Mouse (Mus musculus) lung, adult 18-20 months (tissue): Measurements from ENCODE around the gene Olfr1185-ps1.
"Not testable (repeated sequence)": the region's sequence is repeated elsewhere in the genome, so short reads cannot be mapped to it uniquely, and the experiment has no call there.

Experiments used
- DNase-seq, 2 experiments: peaks; one replicate each; pipeline ENCODE4 v3.0.0; 2022; ENCODE audit warnings: mixed read lengths in 2 of 2

The Olfr1185-ps1 gene

DNA sequence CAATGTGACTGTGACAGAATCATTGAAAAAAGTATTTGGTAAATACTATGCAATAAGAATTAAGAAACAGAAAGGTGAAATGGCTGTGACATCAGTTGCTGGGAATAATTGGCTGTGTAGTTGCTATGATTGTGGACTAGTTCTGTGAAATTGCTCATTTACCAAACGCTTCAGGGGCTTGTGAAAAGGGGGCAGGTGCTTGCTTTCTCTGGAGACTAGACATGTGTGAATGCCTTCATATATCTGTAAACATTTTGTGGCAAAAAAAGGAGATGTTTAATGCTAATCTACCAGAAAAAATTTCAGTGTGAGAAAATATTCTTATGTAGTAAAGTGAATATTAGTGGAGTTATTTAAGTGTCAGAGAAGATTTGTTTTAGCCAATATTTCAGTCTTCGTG is at the start of gene Olfr1185-ps1:
TSS of gene Olfr1185-ps1 (plus strand) at position 301 of the 400 bp plus-strand sequence.
- no peak for DNase-seq

DNA sequence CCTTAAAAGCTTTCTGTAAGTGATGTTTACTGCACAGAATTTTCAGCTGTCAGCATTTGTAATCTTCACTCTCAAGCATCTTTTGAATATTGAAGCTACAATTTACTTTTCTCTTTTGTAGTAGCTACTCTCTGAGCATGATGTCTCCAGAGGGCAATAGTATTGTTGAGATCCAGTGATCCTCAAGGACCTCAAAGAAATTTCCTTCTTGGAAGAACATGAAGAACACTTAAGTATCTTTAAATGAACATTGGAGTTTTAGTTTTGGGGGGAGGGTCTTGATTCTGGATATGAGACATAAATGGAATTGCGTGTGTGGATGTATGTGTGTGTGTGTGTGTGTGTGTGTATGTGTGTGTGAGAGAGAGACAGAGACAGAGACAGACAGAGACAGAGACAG is 44.1 kb upstream of the Olfr1185-ps1 start, which contains the start of gene Gm13757:
TSS of gene Gm13757 (minus strand) at position 101 of the 400 bp plus-strand sequence.
- no peak for DNase-seq

DNA sequence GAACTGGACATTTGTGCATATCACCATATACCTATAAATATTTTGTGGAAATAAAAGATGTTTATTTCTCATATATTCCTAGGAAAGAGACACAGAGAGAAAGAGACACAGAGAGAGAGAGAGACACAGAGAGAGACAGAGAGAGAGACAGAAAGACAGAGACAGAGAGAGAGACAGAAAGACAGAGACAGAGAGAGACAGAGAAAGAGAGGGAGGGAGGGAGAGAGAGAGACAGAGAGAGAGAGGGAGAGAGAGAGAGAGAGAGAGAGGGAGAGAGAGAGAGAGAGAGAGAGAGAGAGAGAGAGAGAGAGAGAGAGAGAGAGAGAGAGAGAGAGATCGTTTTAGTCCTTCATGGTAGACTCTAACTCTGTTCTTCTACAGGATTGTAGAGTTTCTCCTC is 38.6 kb upstream of the Olfr1185-ps1 start, which contains the start of gene Olfr1183:
TSS of gene Olfr1183 (plus strand) at position 301 of the 400 bp plus-strand sequence.
- not testable (repeated sequence) for DNase-seq

DNA sequence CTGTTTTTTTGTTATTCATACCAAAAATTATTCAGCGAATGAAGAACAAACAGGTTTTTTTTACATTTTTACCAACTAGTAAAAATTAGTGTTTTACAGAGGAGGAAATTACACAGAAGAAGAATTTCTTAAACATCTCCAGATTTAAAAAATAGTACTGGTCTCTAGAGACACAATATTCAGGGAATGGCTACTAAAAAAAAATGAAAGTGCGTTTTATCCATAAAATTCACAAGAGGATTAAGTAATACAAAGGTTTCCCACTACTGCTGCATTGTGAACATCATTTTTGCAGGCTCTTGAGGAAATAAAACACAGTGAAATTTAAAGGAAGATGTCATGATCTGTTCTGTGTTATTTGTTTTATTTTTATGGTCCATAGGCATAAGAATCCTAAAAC is 9.8 kb upstream of the Olfr1185-ps1 start, which contains the start of gene Olfr1184:
TSS of gene Olfr1184 (plus strand) at position 301 of the 400 bp plus-strand sequence.
- no peak for DNase-seq

DNA sequence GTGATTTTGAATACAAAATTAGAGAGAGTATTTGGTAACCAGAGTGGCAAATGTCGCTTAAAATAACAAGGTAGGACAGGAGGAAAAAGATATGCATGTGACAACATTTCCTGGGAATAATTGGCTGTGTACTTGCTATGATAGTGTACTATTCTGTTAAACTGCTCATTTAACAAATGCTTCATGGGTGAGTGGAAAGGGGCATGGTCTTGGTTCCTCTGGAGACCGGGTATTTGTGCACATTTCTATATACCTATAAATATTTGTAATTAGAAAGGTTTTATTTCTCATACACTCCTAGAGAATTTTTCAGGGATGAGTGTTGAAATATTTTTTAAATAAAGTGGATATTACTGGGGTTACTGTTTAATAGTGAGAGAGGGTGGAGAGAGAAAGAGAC is 25.1 kb downstream of the Olfr1185-ps1 start, which contains the start of gene Olfr1186:
TSS of gene Olfr1186 (plus strand) at position 301 of the 400 bp plus-strand sequence.
- DNase-seq = no peak

DNA sequence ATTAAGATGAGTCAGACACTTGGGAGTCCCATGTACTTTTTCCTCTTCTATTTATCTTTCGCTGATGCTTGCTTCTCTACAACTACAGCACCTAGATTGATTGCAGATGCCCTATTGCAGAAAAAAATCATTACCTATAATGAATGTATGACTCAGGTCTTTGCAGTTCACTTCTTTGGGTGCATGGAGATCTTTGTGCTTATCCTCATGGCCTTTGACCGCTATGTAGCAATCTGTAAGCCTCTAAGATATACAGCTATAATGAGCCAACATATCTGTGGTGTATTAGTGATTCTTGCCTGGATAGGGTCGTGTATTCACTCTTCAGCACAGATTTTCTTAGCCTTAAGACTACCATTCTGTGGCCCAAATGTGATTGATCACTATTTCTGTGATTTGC is 32.6 kb downstream of the Olfr1185-ps1 start:
- DNase-seq = no peak
